Mouse (Mus musculus): ENCODE data around the gene Ptpn13. TPM values are rescaled to one million over a fixed set of nuclear protein-coding genes. Genes with fewer than 3 reads are reported as not detected.
A peak's percentile ranks its signal among the peaks of the same experiment; 100 is the strongest.

The Ptpn13 gene
- polyA plus RNA-seq, 1 experiment from 2014 or later: 16.4 TPM

DNA sequence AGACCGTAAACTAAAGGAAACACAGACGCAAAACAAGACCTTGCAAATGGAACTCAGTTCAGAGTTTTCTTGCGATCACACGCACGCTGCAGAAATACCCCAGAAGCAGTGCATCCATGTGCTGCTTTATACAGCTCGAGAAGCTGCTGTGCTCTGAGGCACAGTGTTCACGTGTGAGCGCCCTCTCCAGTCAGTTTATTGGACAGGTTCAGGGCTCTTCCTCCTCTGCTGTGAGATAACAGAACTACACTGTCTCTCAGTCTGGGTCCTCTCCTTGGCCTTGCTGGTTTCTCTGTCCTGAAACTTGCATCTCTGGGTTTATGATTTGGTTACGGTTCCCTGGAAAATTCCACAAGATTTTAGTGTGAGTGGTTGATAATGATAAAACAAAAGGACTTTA lies 88.2 kb downstream of the Ptpn13 start:
- no peak overlapping the region for H3K4me3 ChIP-seq (ENCODE audit: low read depth, low read length)
- DNase-seq (ENCODE audit: low spot score) (no peak), ATAC-seq (ENCODE audit: insufficient read depth, low FRiP score, low TSS enrichment) (no peak)
- no peak overlapping the region for H3K4me2 ChIP-seq (ENCODE audit: low read depth)
- no peaks in the 10 kb centered on the region for H3K27me3 ChIP-seq (ENCODE audit: control insufficient read depth, insufficient read depth, low read length)
- no peaks in the 10 kb centered on the region for H3K9me3 ChIP-seq (ENCODE audit: control insufficient read depth, low read length)
- no peaks in the 10 kb centered on the region for H3K4me1 ChIP-seq (ENCODE audit: control insufficient read depth, insufficient read depth, low read length)
- no peak overlapping the region for H3K9ac ChIP-seq (ENCODE audit: low read length)
- WGBS: 80% methylated on average over 9 of the region's 9 CpGs
- no peak overlapping the region for H3K27ac ChIP-seq (ENCODE audit: low read depth, low read length)
- no peaks in the 10 kb centered on the region for H3K36me3 ChIP-seq (ENCODE audit: control insufficient read depth, insufficient read depth, low read length)

DNA sequence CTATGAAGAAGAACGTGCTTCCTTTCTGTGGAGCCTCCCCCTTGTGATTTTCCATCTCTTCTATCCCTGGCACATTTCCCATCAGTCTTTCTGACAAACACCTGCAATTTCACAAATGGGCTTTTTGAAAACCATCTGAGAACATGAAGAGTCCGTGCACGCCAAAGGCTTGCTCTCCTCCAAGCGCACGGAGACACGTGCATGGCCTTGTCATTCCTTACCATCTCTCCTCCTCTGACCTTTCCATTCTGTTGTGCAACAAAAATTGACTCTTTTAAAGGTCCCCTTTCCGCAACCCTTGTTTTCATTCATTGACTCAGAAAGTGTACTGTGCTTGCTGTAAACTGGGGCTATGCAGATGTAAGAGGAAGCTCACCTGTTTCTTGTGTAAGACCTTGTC lies 89.4 kb downstream of the Ptpn13 start:
- WGBS: 87% methylated on average over 7 of the region's 7 CpGs

DNA sequence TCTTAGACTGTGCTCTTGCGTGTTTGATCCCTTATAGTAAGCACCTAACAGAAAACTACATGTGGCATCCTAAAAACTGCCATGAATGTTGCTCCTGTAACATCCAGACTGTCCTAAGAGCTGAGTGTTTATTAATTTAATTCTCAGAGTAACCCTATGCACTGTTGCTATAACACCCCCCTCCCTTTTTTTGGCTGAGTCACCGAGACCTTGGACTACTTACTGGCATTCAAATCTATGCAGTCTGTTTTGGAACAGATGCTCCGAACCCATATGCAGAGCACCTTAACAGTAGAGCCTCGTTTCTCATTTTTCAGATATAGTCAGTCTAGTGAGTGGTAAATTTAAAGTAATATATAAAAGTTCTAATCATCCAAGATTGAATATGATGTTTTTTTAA lies 90.9 kb downstream of the Ptpn13 start:
- Histone ChIP-seq H3K27ac (ENCODE audit: low read depth, low read length) (no peak overlapping the region), H3K4me3 (ENCODE audit: low read depth, low read length) (no peak overlapping the region), H3K9ac (ENCODE audit: low read length) (no peak overlapping the region), H3K27me3 (ENCODE audit: control insufficient read depth, insufficient read depth, low read length) (no peaks in the 10 kb centered on the region), H3K4me1 (ENCODE audit: control insufficient read depth, insufficient read depth, low read length) (no peaks in the 10 kb centered on the region), H3K36me3 (ENCODE audit: control insufficient read depth, insufficient read depth, low read length) (no peaks in the 10 kb centered on the region), H3K4me2 (ENCODE audit: low read depth) (no peak overlapping the region), H3K9me3 (ENCODE audit: control insufficient read depth, low read length) (no peaks in the 10 kb centered on the region)
- WGBS: 90% methylated on average over 4 of the region's 4 CpGs
- no peak for ATAC-seq (ENCODE audit: insufficient read depth, low FRiP score, low TSS enrichment)
- no peak for DNase-seq (ENCODE audit: low spot score)

More for the DNA sequence above, 89.4 kb downstream of the Ptpn13 start:
- Histone ChIP-seq H3K4me3 (ENCODE audit: low read depth, low read length) (no peak overlapping the region), H3K9ac (ENCODE audit: low read length) (no peak overlapping the region), H3K4me1 (ENCODE audit: control insufficient read depth, insufficient read depth, low read length) (no peaks in the 10 kb centered on the region), H3K9me3 (ENCODE audit: control insufficient read depth, low read length) (no peaks in the 10 kb centered on the region), H3K36me3 (ENCODE audit: control insufficient read depth, insufficient read depth, low read length) (no peaks in the 10 kb centered on the region), H3K4me2 (ENCODE audit: low read depth) (no peak overlapping the region), H3K27ac (ENCODE audit: low read depth, low read length) (no peak overlapping the region), H3K27me3 (ENCODE audit: control insufficient read depth, insufficient read depth, low read length) (no peaks in the 10 kb centered on the region)
- no peak for ATAC-seq (ENCODE audit: insufficient read depth, low FRiP score, low TSS enrichment)
- no peak for DNase-seq (ENCODE audit: low spot score)

DNA sequence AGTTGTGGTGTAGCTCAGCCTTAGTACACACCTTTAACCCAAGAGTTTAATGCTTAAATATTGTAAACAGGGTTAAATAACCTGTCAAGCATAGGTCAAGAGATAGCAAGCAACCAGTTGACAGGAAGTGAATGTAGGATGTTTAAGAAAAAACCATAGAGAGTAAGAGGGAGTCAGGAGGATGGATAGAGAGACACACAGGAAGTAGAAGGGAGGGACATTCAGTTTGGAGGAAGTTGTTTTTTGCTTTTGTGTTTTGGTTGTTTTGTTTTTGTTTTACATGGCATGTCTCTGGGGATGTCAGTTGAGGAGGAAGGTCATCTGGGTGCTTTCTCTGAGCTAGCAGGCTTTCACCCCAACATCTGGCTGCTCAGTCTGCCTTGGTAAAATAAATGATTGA lies 91.6 kb downstream of the Ptpn13 start:
- ATAC-seq (ENCODE audit: insufficient read depth, low FRiP score, low TSS enrichment) (no peak), DNase-seq (ENCODE audit: low spot score) (no peak)
- H3K27ac ChIP-seq (ENCODE audit: low read depth, low read length): no peak overlapping the region
- H3K27me3 ChIP-seq (ENCODE audit: control insufficient read depth, insufficient read depth, low read length): no peaks in the 10 kb centered on the region
- H3K9ac ChIP-seq (ENCODE audit: low read length): no peak overlapping the region
- no peaks in the 10 kb centered on the region for H3K9me3 ChIP-seq (ENCODE audit: control insufficient read depth, low read length)
- no peaks in the 10 kb centered on the region for H3K4me1 ChIP-seq (ENCODE audit: control insufficient read depth, insufficient read depth, low read length)
- no peak overlapping the region for H3K4me2 ChIP-seq (ENCODE audit: low read depth)
- H3K36me3 ChIP-seq (ENCODE audit: control insufficient read depth, insufficient read depth, low read length): no peaks in the 10 kb centered on the region
- no peak overlapping the region for H3K4me3 ChIP-seq (ENCODE audit: low read depth, low read length)

DNA sequence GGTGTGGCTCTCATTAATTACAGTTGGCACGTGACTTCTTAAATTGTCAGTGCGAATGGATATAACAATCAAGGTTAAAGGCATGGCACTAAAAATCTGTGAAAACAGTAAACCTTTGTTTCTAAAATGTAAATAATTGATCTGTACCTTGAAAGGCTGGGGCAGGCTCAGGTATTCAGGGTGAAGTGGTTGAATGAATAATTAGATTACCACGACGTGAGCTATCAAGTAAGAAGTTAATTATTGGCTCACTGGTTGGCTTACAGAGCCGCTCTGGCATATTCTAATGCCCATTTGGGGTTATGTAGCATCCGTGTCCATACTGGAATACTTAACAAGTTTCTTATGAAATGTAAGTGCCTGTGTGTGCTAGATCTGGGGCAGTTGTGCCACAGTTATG lies 92.6 kb downstream of the Ptpn13 start:
- Histone ChIP-seq H3K4me1 (ENCODE audit: control insufficient read depth, insufficient read depth, low read length) (no peaks in the 10 kb centered on the region), H3K9ac (ENCODE audit: low read length) (no peak overlapping the region), H3K9me3 (ENCODE audit: control insufficient read depth, low read length) (no peaks in the 10 kb centered on the region), H3K27me3 (ENCODE audit: control insufficient read depth, insufficient read depth, low read length) (no peaks in the 10 kb centered on the region), H3K36me3 (ENCODE audit: control insufficient read depth, insufficient read depth, low read length) (no peaks in the 10 kb centered on the region), H3K4me3 (ENCODE audit: low read depth, low read length) (no peak overlapping the region), H3K4me2 (ENCODE audit: low read depth) (no peak overlapping the region), H3K27ac (ENCODE audit: low read depth, low read length) (no peak overlapping the region)
- no peak for ATAC-seq (ENCODE audit: insufficient read depth, low FRiP score, low TSS enrichment)
- DNase-seq (ENCODE audit: low spot score): no peak
- 76% methylated on average over 6 of the region's 6 CpGs for WGBS

DNA sequence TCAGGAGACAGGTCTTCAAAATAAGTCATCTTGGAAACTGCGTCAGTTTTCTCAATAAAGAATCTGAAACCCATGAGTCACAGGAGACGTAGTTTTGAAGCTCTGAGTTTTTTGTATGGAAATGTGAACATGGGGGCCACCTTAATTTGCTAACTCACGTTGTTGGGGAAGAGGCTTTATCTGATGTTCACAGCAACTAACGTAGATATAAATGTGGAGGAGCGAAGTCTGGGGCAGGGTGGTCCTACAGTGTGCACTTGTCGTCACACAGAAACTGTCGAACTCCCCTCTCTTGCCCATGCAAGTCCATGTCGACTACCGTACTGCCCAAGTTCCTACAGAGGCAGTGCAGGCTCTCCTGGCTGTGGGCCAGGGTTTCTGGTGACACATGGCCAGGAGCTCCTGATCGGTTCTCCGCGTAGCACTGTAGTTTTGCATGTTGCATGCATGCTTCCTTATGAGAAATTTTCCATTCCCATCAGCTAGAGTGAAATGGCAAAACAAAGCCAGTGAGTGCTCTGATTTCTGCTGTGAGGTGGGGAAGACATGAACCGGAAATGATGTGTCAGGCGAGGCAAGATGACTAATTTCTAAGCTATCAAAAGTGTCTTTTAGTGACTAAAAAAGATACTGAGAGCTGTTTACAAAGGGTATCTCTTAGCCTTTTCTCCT lies 93.9 kb downstream of the Ptpn13 start:
- no peak for ATAC-seq (ENCODE audit: insufficient read depth, low FRiP score, low TSS enrichment)

DNA sequence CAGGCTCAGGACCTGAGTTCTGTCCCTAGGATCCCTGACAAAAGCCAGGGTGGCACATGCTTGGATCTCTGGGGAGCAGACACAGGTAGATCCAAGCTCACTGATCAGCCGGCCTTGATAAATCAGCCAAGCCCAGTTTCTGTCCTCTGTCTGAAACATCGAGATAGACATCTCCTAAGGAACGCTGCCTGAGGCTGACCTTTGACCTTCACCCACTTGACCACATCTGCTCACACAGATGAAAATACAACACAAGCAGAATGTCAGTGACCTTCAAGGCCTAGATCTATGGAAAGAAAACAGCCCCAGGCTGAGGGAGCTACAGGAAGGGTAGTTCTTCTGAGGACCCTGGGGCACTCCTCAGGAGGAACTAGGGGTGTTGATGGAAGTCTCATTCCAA lies 97.4 kb downstream of the Ptpn13 start:
- H3K4me1 ChIP-seq (ENCODE audit: control insufficient read depth, insufficient read depth, low read length): no peaks in the 10 kb centered on the region
- no peak overlapping the region for H3K4me2 ChIP-seq (ENCODE audit: low read depth)
- no peak overlapping the region for H3K27ac ChIP-seq (ENCODE audit: low read depth, low read length)
- DNase-seq (ENCODE audit: low spot score): peak; percentile 12
- no peak overlapping the region for H3K4me3 ChIP-seq (ENCODE audit: low read depth, low read length)
- H3K27me3 ChIP-seq (ENCODE audit: control insufficient read depth, insufficient read depth, low read length): no peaks in the 10 kb centered on the region
- whole genome bisulfite sequencing: 33% methylated on average over 3 of the region's 3 CpGs
- no peaks in the 10 kb centered on the region for H3K9me3 ChIP-seq (ENCODE audit: control insufficient read depth, low read length)
- ATAC-seq (ENCODE audit: insufficient read depth, low FRiP score, low TSS enrichment): no peak
- H3K36me3 ChIP-seq (ENCODE audit: control insufficient read depth, insufficient read depth, low read length): no peaks in the 10 kb centered on the region
- no peak overlapping the region for H3K9ac ChIP-seq (ENCODE audit: low read length)

More for the DNA sequence above, 93.9 kb downstream of the Ptpn13 start:
- no peaks in the 10 kb centered on the region for H3K9me3 ChIP-seq (ENCODE audit: control insufficient read depth, low read length)
- H3K4me1 ChIP-seq (ENCODE audit: control insufficient read depth, insufficient read depth, low read length): no peaks in the 10 kb centered on the region
- no peaks in the 10 kb centered on the region for H3K36me3 ChIP-seq (ENCODE audit: control insufficient read depth, insufficient read depth, low read length)
- WGBS: 91% methylated on average over 14 of the region's 14 CpGs
- no peaks in the 10 kb centered on the region for H3K27me3 ChIP-seq (ENCODE audit: control insufficient read depth, insufficient read depth, low read length)
- DNase-seq (ENCODE audit: low spot score): no peak
- no peak overlapping the region for H3K4me3 ChIP-seq (ENCODE audit: low read depth, low read length)
- H3K9ac ChIP-seq (ENCODE audit: low read length): no peak overlapping the region
- H3K27ac ChIP-seq (ENCODE audit: low read depth, low read length): no peak overlapping the region
- no peak overlapping the region for H3K4me2 ChIP-seq (ENCODE audit: low read depth)

DNA sequence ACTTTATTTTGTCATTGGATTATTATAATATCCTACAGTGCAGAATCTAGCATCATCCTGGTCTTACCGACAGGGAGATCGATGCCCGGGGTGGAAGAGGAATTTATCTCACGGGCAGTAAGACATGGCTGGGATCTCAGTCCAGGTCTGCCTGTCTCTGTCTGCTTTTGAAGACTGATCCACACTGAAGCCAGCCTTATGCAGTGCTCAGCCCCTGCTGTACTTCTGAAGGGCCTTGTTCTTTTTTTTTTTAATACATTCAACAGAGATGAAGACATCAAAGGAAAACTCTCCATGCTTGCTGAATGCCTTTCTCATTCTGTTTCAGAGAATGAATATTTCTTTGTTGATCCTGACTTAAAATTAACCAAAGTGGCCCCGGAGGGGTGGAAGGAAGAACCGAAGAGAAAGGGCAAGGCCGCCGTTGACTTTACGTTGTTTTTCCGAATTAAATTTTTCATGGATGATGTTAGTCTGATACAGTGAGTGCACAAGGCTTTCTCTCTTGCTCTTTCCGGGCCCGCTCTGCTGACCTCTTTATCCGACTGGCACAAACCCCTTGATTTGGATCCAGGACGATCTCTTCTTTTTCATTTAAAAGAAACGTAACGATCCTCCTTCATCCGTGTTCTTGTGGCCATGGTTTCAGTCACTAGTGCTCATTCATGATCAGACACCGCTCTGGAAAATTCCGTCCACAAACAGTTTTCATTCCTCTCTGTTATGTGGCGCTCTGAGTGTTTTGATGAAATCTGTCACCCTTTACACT lies 101.9 kb downstream of the Ptpn13 start:
- Histone ChIP-seq H3K4me2 (ENCODE audit: low read depth) (no peak overlapping the region), H3K4me3 (ENCODE audit: low read depth, low read length) (no peak overlapping the region), H3K9ac (ENCODE audit: low read length) (no peak overlapping the region), H3K27me3 (ENCODE audit: control insufficient read depth, insufficient read depth, low read length) (no peaks in the 10 kb centered on the region), H3K4me1 (ENCODE audit: control insufficient read depth, insufficient read depth, low read length) (no peaks in the 10 kb centered on the region), H3K27ac (ENCODE audit: low read depth, low read length) (no peak overlapping the region), H3K36me3 (ENCODE audit: control insufficient read depth, insufficient read depth, low read length) (no peaks in the 10 kb centered on the region), H3K9me3 (ENCODE audit: control insufficient read depth, low read length) (no peaks in the 10 kb centered on the region)
- no peak for ATAC-seq (ENCODE audit: insufficient read depth, low FRiP score, low TSS enrichment)
- DNase-seq (ENCODE audit: low spot score): no peak
- 88% methylated on average over 20 of the region's 20 CpGs for WGBS

DNA sequence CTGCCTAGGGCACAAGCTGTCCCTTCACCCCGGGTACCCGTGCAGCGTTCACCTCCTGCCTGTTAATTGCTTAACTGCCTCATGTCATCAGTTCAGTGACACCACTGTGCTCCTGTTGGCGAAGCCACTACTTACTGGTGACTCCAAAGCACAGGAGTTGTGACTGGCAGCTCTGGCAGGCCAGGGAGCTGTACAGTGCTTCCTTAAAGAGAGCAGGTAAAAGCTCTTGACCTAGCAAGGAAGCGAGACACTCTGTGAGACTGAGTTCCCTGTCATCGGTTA lies 102.4 kb downstream of the Ptpn13 start:
- WGBS: 69% methylated on average over 6 of the region's 6 CpGs
- Histone ChIP-seq H3K36me3 (ENCODE audit: control insufficient read depth, insufficient read depth, low read length) (no peaks in the 10 kb centered on the region), H3K4me2 (ENCODE audit: low read depth) (no peak overlapping the region), H3K27ac (ENCODE audit: low read depth, low read length) (no peak overlapping the region), H3K4me3 (ENCODE audit: low read depth, low read length) (no peak overlapping the region), H3K9me3 (ENCODE audit: control insufficient read depth, low read length) (no peaks in the 10 kb centered on the region), H3K4me1 (ENCODE audit: control insufficient read depth, insufficient read depth, low read length) (no peaks in the 10 kb centered on the region), H3K27me3 (ENCODE audit: control insufficient read depth, insufficient read depth, low read length) (no peaks in the 10 kb centered on the region), H3K9ac (ENCODE audit: low read length) (no peak overlapping the region)
- no peak for DNase-seq (ENCODE audit: low spot score)
- ATAC-seq (ENCODE audit: insufficient read depth, low FRiP score, low TSS enrichment): no peak
